Mouse (Mus musculus) layer of hippocampus, postnatal 10 days (tissue): ENCODE data around the gene Bcl9l. TPM values are rescaled to one million over a fixed set of nuclear protein-coding genes. Genes with fewer than 3 reads are reported as not detected.

Source experiments
- DNase-seq, 2 experiments: peaks; one replicate each; pipeline ENCODE4 v3.0.0; 2021; ENCODE audit warnings: low spot score in 2 of 2
- total RNA-seq, 2 experiments: library from RNA; stranded (reverse); gene quantifications; 2 replicates each; pipeline ENCODE4 v1.2.3; 2021

Gene Bcl9l
- total RNA-seq, 2 experiments from 2014 or later = 91.2 to 97.7 TPM

DNA sequence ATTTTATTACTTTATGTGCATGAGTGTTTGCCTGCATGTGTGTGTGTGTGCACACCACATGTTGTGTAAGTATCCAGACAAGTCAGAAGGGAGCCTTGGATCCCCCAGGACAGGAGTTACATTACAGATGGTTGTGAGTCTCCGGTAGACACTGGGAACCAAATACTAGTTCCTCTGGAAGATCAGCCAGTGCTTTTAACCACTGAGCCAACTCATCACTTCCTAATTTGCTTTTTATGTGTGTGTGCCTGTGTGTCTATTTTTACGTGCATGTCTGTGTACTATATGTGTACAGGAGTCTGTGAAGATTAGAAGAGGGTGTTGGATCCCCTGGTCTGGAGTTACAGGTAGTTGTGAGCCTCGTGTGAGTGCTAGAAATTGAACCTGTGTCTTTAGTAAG, 58.1 kb downstream of the Bcl9l start:
- no peak for DNase-seq

DNA sequence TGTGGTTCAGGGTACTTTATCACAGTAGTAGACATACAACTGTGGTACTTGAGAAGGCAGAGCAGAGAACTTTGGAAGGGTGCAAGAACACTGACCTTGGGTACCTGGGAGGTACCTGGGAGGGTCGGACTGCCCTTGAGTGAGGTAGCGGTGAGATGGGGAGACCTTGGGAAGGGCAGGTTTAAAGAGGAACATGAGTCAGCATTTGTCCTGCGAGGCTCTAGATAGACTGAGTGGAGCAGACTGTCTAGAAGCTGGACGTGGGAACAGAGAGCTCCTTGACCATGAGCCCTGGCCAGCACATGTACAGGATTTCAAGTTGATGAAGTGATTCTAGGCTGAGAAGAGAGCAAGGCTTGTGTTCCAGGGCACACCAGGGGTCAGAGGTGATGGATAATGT, 59.7 kb downstream of the Bcl9l start:
- no peak for DNase-seq

DNA sequence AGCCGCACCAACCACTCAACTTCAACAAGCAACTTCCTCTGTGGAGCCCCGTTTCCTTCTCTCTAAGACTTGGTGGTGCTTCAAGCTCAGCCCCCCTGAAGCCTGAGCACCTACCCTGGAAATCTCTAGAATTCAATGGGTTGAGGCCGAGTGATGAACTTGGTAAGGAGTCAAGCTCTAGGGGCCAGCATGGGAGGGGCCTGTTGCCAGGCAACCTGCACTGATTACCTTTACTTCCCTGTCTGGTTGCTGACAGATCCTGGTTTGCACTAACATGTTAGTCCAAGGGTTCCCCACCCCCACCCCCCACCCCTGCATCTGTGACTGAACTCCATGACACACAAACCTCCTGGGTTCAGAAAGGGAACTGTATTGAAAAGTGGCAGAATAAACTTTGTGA, 62.4 kb downstream of the Bcl9l start:
- DNase-seq = no peak

DNA sequence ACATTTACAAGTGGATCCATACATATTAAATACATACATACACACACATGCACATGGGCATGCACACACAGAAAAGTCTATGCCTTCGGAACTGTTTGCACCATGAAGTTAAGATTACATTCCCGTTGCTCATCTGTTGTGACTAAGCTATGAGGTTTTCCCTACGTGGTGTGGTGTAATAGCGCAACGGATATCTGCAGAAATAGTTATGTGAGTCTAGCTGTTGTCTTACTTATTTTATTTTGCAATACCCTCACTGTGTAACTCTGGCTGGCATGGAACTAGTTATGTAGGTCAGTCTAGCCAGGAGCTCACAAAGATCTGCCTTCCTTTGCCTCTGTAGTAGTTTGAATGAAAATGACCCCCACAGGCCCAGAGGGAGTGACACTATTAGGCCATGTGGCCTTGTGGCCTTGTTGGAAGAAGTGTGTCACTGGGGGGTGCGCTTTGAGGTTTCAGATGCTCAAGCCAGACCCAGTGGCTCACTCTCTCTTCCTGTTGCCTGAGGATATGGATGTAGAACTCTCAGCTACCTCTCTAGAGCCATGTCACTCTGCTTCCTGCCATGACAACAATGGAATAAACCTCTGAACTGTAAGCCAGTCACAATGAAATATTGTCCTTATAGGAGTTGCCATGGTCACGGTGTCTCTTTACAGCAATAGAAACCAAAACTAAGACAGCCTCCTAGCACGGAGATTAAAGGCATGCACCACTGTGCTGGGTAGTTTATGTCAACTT, 66.0 kb downstream of the Bcl9l start:
- DNase-seq = no peak

DNA sequence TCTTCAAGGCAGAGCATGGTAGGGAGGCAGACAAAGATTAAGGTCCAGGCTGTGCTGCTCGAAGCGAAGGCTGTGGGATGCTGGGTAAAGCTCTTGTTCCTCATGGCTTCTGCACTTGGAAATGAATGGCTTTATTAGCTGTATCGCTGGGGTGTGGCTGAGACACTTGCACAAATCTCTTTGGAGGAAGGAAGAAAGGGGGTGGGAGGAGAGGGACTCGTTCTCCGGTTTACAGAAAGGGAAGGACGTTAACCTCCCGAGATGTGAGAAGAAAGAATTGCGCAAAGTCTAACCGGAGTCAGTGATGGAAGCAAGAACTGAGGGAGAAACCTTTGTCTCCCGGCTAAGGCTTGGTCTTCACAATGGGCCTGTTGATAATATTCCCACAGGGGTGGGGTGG, 68.5 kb downstream of the Bcl9l start:
- no peak for DNase-seq

DNA sequence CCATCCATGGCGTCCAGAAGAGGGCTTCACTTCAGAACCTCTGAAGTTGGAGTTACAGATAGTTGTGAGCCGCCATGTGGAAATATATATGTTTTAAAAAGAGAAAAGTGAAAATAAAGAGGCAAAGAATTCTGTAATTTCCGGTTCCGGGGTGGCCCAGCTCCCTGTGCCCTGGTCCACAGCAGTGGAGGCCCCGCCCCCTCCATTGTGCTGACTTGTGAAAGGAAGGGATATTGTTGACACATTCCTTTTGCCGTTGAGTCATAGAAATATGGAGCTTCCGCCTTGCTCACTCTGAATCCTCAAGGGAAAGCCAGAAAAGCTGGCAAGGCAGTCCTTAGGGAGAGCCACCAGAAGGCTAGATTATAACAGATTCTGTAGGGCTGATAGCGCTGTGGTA, 69.5 kb downstream of the Bcl9l start:
- no peak for DNase-seq

Other genes with a start within 250 kb of the Bcl9l start
- gene Cbl, start 248.8 kb upstream of the Bcl9l start, total RNA-seq = 10 to 100 TPM; 55.1 to 58.4 TPM
- 1 to 10 TPM; 7.2 to 9.2 TPM for gene Ccdc153, start 242.1 kb upstream of the Bcl9l start, total RNA-seq
- 1 to 10 TPM in 1 of 2 experiments, under 1 TPM in 1; 0.98 to 1.0 TPM for gene Pdzd3, start 231.4 kb upstream of the Bcl9l start, total RNA-seq
- gene Nlrx1, start 214.2 kb upstream of the Bcl9l start, total RNA-seq = 10 to 100 TPM; 11.5 to 11.6 TPM
- gene Abcg4, start 194.2 kb upstream of the Bcl9l start, total RNA-seq = 10 to 100 TPM; 73.5 to 76.2 TPM
- gene Hinfp, start 177.2 kb upstream of the Bcl9l start, total RNA-seq = 10 to 100 TPM; 25.9 to 26.5 TPM
- 100 to 1,000 TPM; 108 to 115 TPM for gene C2cd2l, start 162.5 kb upstream of the Bcl9l start, total RNA-seq
- 10 to 100 TPM; 16.5 to 18.5 TPM for gene Dpagt1, start 156.8 kb upstream of the Bcl9l start, total RNA-seq
- gene H2afx, start 148.1 kb upstream of the Bcl9l start, total RNA-seq = 10 to 100 TPM; 69.9 to 74.3 TPM
- gene Hmbs, start 138.6 kb upstream of the Bcl9l start, total RNA-seq = 10 to 100 TPM; 18.9 to 32.5 TPM
- 10 to 100 TPM; 39.6 to 44.2 TPM for gene Vps11, start 121.2 kb upstream of the Bcl9l start, total RNA-seq
- 10 to 100 TPM; 87.6 to 89.7 TPM for gene Hyou1, start 103.3 kb upstream of the Bcl9l start, total RNA-seq
- 10 to 100 TPM; 36.4 to 39.0 TPM for gene Slc37a4, start 86.0 kb upstream of the Bcl9l start, total RNA-seq
- gene Rps25, start 75.7 kb upstream of the Bcl9l start, total RNA-seq = 100 to 1,000 TPM; 701 to 748 TPM
- 100 to 1,000 TPM in 1 of 2 experiments, 10 to 100 TPM in 1; 84.2 to 109 TPM for gene Trappc4, start 75.2 kb upstream of the Bcl9l start, total RNA-seq
- gene Ccdc84, start 64.3 kb upstream of the Bcl9l start, total RNA-seq = 10 to 100 TPM; 20.7 to 22.4 TPM
- not detected for gene Foxr1, start 41.7 kb upstream of the Bcl9l start, total RNA-seq
- not detected for gene Upk2, start 27.8 kb upstream of the Bcl9l start, total RNA-seq
- not detected for gene Cxcr5, start 79.1 kb downstream of the Bcl9l start, total RNA-seq
- 100 to 1,000 TPM; 112 to 113 TPM for gene Ddx6, start 122.1 kb downstream of the Bcl9l start, total RNA-seq
- gene Treh, start 190.4 kb downstream of the Bcl9l start, total RNA-seq = not detected